Mouse (Mus musculus): ENCODE measurements around the gene St3gal6. TPM values are rescaled to one million over a fixed set of nuclear protein-coding genes. Genes with fewer than 3 reads are reported as not detected.
A peak's percentile ranks its signal among the peaks of the same experiment; 100 is the strongest.

St3gal6 gene
- polyA plus RNA-seq (2015; fragmentation: Nextera tagmentation; extraction: Ambion mirVana), result 22.5 and 23.5 TPM in 2 replicates

DNA sequence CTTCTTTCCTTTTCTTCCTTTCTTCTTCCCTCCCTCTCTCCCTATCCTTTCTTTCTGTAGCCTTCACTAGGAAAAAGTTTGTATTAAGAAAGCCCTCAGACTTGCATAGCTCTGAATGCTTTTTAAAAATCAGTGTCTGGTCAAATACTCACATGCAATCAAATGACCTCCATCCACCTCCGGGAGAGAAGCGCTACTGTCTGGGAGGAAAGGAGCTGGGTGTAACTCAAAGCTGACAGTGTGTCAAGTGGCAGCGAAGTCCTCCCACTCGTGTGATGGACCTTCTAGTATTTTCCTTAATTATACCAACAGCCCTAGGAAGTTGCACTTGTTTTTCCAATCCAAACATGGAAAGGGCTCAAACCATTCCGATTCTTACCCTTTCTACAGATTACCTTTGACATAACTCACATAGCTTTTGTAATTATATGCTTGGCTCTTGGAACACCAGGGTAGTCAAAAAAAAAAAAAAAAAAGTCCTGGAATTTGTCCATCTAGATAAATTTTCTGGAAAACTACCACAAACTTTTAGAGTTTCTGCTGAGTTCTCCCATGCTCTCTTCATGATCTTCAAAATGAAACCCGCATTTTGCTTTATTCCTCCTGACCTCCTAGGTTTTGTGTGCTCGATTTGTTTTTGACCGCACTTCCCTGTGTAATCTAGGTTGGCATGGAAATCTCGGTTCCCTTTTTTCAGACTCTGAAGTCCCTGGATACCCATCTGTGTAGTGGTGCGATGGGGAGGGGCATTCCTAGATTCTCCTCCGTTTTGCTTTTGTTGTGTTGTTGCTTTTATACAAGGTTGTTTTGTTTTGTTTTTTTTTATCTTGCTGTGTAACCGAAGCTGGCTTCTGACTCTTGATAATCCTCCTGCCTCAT lies at the start of gene St3gal6:
Gene St3gal6 (minus strand): TSS at position 272 of the 879 bp plus-strand sequence.
- 82% methylated on average over 12 of the region's 12 CpGs for WGBS
- no peak for ATAC-seq
- Histone ChIP-seq H3K9ac (ENCODE audit: low read depth, low read length) (peak within 1 kb of the TSS; percentile 86), H3K4me3 (ENCODE audit: low read length) (peak within 1 kb of the TSS; percentile 80), H3K36me3 (ENCODE audit: control insufficient read depth, insufficient read depth, low read length) (no peaks in the 10 kb centered on the region), H3K27ac (ENCODE audit: low read length) (peak within 1 kb of the TSS; percentile 34), H3K9me3 (ENCODE audit: control insufficient read depth, low read length) (no peaks in the 10 kb centered on the region), H3K4me1 (ENCODE audit: control insufficient read depth, insufficient read depth, low read length) (0 out of 2 replicates have a peak, but pooled peaks cover 2% of the 10 kb centered on the region), H3K27me3 (replicated peaks; ENCODE audit: control insufficient read depth, insufficient read depth, low read length) (no peaks in the 10 kb centered on the region), H3K4me2 (ENCODE audit: low read depth, low read length) (peak within 1 kb of the TSS; percentile 62)

DNA sequence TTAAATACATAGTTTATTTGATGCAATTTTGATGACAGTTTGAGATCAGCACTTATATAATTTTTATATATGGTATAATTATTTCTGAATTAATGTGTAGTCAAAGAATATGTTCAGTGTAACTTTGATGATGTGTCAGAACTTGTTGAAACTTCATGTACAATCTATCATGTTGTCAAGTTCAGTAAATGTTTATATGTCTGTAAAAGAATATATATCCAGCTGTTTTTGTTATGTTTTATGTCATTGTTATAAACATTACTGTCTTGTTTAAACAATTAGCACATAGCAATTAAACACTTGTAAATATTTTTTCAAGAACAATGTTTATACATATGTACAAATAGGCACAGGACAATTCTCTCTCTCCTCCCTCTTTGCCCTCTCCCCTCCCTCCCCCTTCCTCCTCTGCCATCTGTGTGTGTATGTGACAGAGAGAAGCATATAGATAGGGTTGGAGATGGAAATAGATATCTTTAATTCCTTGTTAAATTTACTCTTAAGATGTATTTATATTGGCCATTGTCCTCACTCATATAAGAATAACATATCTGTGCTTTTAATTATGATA lies 46.7 kb upstream of the St3gal6 start:
- no peak overlapping the region for H3K9ac ChIP-seq (ENCODE audit: low read depth, low read length)
- no peak for ATAC-seq
- H3K27me3 ChIP-seq (replicated peaks; ENCODE audit: control insufficient read depth, insufficient read depth, low read length), result no peaks in the 10 kb centered on the region
- H3K4me3 ChIP-seq (ENCODE audit: low read length), result no peak overlapping the region
- no peak overlapping the region for H3K27ac ChIP-seq (ENCODE audit: low read length)
- no peak overlapping the region for H3K4me2 ChIP-seq (ENCODE audit: low read depth, low read length)
- H3K36me3 ChIP-seq (ENCODE audit: control insufficient read depth, insufficient read depth, low read length), result no peaks in the 10 kb centered on the region
- no peaks in the 10 kb centered on the region for H3K4me1 ChIP-seq (ENCODE audit: control insufficient read depth, insufficient read depth, low read length)
- H3K9me3 ChIP-seq (ENCODE audit: control insufficient read depth, low read length), result no peaks in the 10 kb centered on the region

- Histone ChIP-seq H3K4me1 (ENCODE audit: control insufficient read depth, insufficient read depth, low read length) (no peaks in the 10 kb centered on the region), H3K27me3 (replicated peaks; ENCODE audit: control insufficient read depth, insufficient read depth, low read length) (no peaks in the 10 kb centered on the region), H3K36me3 (ENCODE audit: control insufficient read depth, insufficient read depth, low read length) (no peaks in the 10 kb centered on the region), H3K4me3 (ENCODE audit: low read length) (no peak overlapping the region), H3K27ac (ENCODE audit: low read length) (no peak overlapping the region), H3K9me3 (ENCODE audit: control insufficient read depth, low read length) (no peaks in the 10 kb centered on the region), H3K4me2 (ENCODE audit: low read depth, low read length) (no peak overlapping the region), H3K9ac (ENCODE audit: low read depth, low read length) (no peak overlapping the region)
- peak; percentile 53; the same call in 1 of the 2 replicates for ATAC-seq
- 76% methylated on average over 2 of the region's 2 CpGs for WGBS
Observed at GRCm38 (mm10) chr16:58561196-58561595, 37.2 kb upstream of the St3gal6 start.

DNA sequence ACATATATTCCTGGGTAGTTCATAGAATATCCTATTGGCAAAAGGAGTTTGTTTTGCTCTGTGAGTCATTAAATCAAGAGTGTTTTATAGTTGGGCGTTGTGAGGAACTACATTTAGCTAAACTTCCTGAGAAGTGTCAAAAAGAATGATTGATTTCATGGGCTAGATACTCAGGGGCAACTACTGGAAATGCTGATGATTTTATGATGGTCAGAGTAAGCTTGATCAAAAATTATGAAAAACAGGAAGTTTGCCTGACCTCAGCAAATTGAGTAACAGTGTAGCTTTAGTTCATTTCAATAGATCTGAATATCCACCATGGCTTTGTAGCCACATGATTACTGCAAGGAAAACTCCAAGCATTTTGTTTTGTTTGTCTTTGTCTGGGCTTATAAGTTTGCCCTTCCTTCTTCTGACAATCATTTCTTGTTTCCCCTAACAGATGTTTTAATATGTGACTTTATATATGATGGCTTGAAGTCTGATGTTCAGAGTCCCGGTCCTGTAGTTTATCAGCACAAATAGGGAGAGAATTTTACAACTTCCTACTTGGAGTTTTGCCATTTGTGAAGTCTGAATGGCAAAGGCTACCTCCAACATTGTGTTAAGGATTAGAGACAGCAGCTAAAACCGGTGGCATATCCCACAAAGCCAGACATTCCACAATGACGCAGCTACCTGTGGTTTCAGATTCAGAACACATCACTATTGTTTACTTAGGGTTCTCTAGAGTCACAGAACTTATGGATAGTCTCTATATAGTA lies 32.2 kb upstream of the St3gal6 start:
- Histone ChIP-seq H3K9ac (ENCODE audit: low read depth, low read length) (no peak overlapping the region), H3K4me1 (ENCODE audit: control insufficient read depth, insufficient read depth, low read length) (no peaks in the 10 kb centered on the region), H3K27ac (ENCODE audit: low read length) (no peak overlapping the region), H3K4me3 (ENCODE audit: low read length) (no peak overlapping the region), H3K4me2 (ENCODE audit: low read depth, low read length) (no peak overlapping the region), H3K9me3 (ENCODE audit: control insufficient read depth, low read length) (no peaks in the 10 kb centered on the region), H3K36me3 (ENCODE audit: control insufficient read depth, insufficient read depth, low read length) (no peaks in the 10 kb centered on the region), H3K27me3 (replicated peaks; ENCODE audit: control insufficient read depth, insufficient read depth, low read length) (no peaks in the 10 kb centered on the region)
- 43% methylated on average over 4 of the region's 4 CpGs for WGBS
- ATAC-seq, result peak; percentile 52

DNA sequence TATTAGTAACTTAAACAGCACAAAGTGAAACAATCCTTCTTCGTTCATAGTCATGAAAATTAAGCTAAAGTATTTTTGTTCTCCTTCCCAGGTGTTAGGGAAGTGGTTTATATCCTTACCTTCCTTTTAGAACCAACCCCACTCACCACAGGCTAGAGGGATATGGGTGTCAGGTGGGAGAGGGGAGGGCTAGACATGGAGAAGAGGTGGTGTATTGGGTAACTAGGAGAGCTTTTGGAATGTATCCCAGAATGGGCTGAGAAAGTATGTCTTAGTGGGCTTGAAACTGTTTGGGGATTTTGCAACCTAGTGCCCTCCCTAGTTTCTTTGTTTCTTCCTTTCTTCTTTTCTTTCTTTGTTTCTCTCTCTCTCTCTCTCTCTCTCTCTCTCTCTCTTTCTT lies 30.6 kb upstream of the St3gal6 start:
- Histone ChIP-seq H3K4me2 (ENCODE audit: low read depth, low read length) (no peak overlapping the region), H3K36me3 (ENCODE audit: control insufficient read depth, insufficient read depth, low read length) (no peaks in the 10 kb centered on the region), H3K27me3 (replicated peaks; ENCODE audit: control insufficient read depth, insufficient read depth, low read length) (no peaks in the 10 kb centered on the region), H3K27ac (ENCODE audit: low read length) (no peak overlapping the region), H3K4me1 (ENCODE audit: control insufficient read depth, insufficient read depth, low read length) (no peaks in the 10 kb centered on the region), H3K9me3 (ENCODE audit: control insufficient read depth, low read length) (no peaks in the 10 kb centered on the region), H3K4me3 (ENCODE audit: low read length) (no peak overlapping the region), H3K9ac (ENCODE audit: low read depth, low read length) (no peak overlapping the region)
- WGBS, result 80% methylated on average over 1 of the region's 1 CpGs
- no peak for ATAC-seq

DNA sequence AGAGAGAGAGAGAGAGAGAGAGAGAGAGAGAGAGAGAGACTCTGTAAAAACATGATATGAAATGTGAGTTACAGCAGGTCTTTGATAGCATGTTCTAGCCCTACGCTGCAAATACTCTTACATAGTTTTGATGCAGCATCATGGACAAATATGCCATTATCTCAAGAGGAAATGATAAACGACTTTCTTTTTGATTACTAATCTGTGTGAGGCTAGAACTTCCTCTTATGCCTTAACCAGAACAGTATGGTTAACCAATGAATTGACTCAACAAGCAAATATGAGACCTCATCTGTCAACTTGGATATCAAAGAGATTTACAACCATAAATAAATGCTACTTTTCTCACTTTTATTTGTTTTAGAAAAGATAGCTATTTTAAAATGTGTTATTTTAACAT lies 24.0 kb upstream of the St3gal6 start:
- Histone ChIP-seq H3K36me3 (ENCODE audit: control insufficient read depth, insufficient read depth, low read length) (no peaks in the 10 kb centered on the region), H3K9ac (ENCODE audit: low read depth, low read length) (no peak overlapping the region), H3K4me1 (ENCODE audit: control insufficient read depth, insufficient read depth, low read length) (no peaks in the 10 kb centered on the region), H3K4me3 (ENCODE audit: low read length) (no peak overlapping the region), H3K4me2 (ENCODE audit: low read depth, low read length) (no peak overlapping the region), H3K27me3 (replicated peaks; ENCODE audit: control insufficient read depth, insufficient read depth, low read length) (no peaks in the 10 kb centered on the region), H3K9me3 (ENCODE audit: control insufficient read depth, low read length) (no peaks in the 10 kb centered on the region), H3K27ac (ENCODE audit: low read length) (no peak overlapping the region)
- WGBS, result 68% methylated on average over 2 of the region's 2 CpGs
- ATAC-seq, result no peak

DNA sequence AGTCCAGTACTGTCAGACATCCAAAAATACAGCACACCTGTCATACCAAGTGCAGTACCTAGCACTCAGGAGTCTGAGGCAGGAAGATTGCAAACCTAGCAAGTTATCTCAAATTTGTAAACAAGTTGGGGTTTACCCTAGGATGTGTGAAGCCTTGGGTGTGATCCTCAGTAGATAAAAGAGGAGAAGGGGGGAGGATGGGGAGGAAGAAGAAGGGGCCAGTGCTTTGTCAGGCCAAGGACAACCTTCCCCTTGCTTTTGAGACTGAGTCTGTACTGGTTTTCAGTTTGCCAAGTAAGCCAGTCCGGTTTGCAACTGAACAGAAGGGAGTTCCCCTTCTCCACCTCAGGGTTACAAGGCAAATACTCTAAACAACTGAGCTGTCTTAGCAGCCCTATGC lies 22.1 kb upstream of the St3gal6 start:
- Histone ChIP-seq H3K4me2 (ENCODE audit: low read depth, low read length) (no peak overlapping the region), H3K36me3 (ENCODE audit: control insufficient read depth, insufficient read depth, low read length) (no peaks in the 10 kb centered on the region), H3K27ac (ENCODE audit: low read length) (no peak overlapping the region), H3K4me3 (ENCODE audit: low read length) (no peak overlapping the region), H3K27me3 (replicated peaks; ENCODE audit: control insufficient read depth, insufficient read depth, low read length) (no peaks in the 10 kb centered on the region), H3K9ac (ENCODE audit: low read depth, low read length) (no peak overlapping the region), H3K4me1 (ENCODE audit: control insufficient read depth, insufficient read depth, low read length) (no peaks in the 10 kb centered on the region), H3K9me3 (ENCODE audit: control insufficient read depth, low read length) (no peaks in the 10 kb centered on the region)
- 36% methylated on average over 1 of the region's 1 CpGs for WGBS
- ATAC-seq, result no peak

GRCm38 (mm10) chr16:58539490-58539889 lies 15.4 kb upstream of the St3gal6 start:
- Histone ChIP-seq H3K9ac (ENCODE audit: low read depth, low read length) (no peak overlapping the region), H3K4me2 (ENCODE audit: low read depth, low read length) (no peak overlapping the region), H3K36me3 (ENCODE audit: control insufficient read depth, insufficient read depth, low read length) (no peaks in the 10 kb centered on the region), H3K4me1 (ENCODE audit: control insufficient read depth, insufficient read depth, low read length) (no peaks in the 10 kb centered on the region), H3K4me3 (ENCODE audit: low read length) (no peak overlapping the region), H3K27ac (ENCODE audit: low read length) (no peak overlapping the region), H3K9me3 (ENCODE audit: control insufficient read depth, low read length) (no peaks in the 10 kb centered on the region), H3K27me3 (replicated peaks; ENCODE audit: control insufficient read depth, insufficient read depth, low read length) (no peaks in the 10 kb centered on the region)
- ATAC-seq, result peak; percentile 29; the same call in 1 of the 2 replicates
- 68% methylated on average over 1 of the region's 1 CpGs for WGBS

- H3K36me3 ChIP-seq (ENCODE audit: control insufficient read depth, insufficient read depth, low read length), result no peaks in the 10 kb centered on the region
- H3K4me1 ChIP-seq (ENCODE audit: control insufficient read depth, insufficient read depth, low read length), result no peaks in the 10 kb centered on the region
- no peaks in the 10 kb centered on the region for H3K27me3 ChIP-seq (replicated peaks; ENCODE audit: control insufficient read depth, insufficient read depth, low read length)
- no peaks in the 10 kb centered on the region for H3K9me3 ChIP-seq (ENCODE audit: control insufficient read depth, low read length)
- no peak overlapping the region for H3K9ac ChIP-seq (ENCODE audit: low read depth, low read length)
- WGBS, result 42% methylated on average over 2 of the region's 2 CpGs
- no peak overlapping the region for H3K27ac ChIP-seq (ENCODE audit: low read length)
- no peak overlapping the region for H3K4me3 ChIP-seq (ENCODE audit: low read length)
- peak; percentile 92 for ATAC-seq
- H3K4me2 ChIP-seq (ENCODE audit: low read depth, low read length), result no peak overlapping the region
Observed at GRCm38 (mm10) chr16:58539011-58539410, 15.0 kb upstream of the St3gal6 start.

Measured in intestine, embryonic 16.5 days (tissue).